9 mouse cellular contexts compared by ENCODE assay signal in genomic region chr19:6831331-6831730, GRCm38 (mm10). TPM values are rescaled to one million over a fixed set of nuclear protein-coding genes. Genes with fewer than 3 reads are reported as not detected.
A peak's percentile ranks its signal among the peaks of the same experiment; 100 is the strongest.
DNase-seq lines count a peak whose midpoint lies in the region; ATAC-seq and TF ChIP-seq lines count a peak whose summit lies in the region.
"Had no signal": no experiment of that assay in that cellular context is flagged by ENCODE, and none has a peak within 500 bp of the region (broad histone marks: within the 10 kb centered on the region; RNA-seq: fewer than 3 reads in every experiment).

No protein-coding gene starts in this region.

- peaks cover 18% of the 10 kb centered on the region for H3K4me1 ChIP-seq in heart, embryonic 13.5 days
- H3K4me1 ChIP-seq in G1E (ENCODE audit: insufficient read depth, low read depth, low read length): peaks cover 30% of the 10 kb centered on the region
- 0 out of 2 replicates have a peak, but pooled peaks cover 3% of the 10 kb centered on the region for H3K4me1 ChIP-seq in forebrain, embryonic 14.5 days (ENCODE audit: control insufficient read depth, insufficient read depth, low read length)
- peaks cover 16% of the 10 kb centered on the region for H3K4me1 ChIP-seq in midbrain, embryonic 11.5 days (ENCODE audit: control insufficient read depth, insufficient read depth, low read length)

- H3K27me3 ChIP-seq in heart, embryonic 13.5 days (replicated peaks): peaks cover 69% of the 10 kb centered on the region
- no peaks in the 10 kb centered on the region; the same call in 1 of the 2 replicates for H3K27me3 ChIP-seq in G1E (ENCODE audit: insufficient read depth, low read length)
- peaks cover 39% of the 10 kb centered on the region for H3K27me3 ChIP-seq in forebrain, embryonic 14.5 days (replicated peaks; ENCODE audit: control insufficient read depth, insufficient read depth, low read length)
- peaks cover 38% of the 10 kb centered on the region for H3K27me3 ChIP-seq in midbrain, embryonic 11.5 days (ENCODE audit: control insufficient read depth, insufficient read depth, low read length)

- H3K27ac ChIP-seq in heart, embryonic 13.5 days (replicated peaks): no peak overlapping the region
- H3K27ac ChIP-seq in forebrain, embryonic 14.5 days (ENCODE audit: low read depth, low read length): no peak overlapping the region
- H3K27ac ChIP-seq in midbrain, embryonic 11.5 days (ENCODE audit: low read depth, low read length): no peak overlapping the region

- no peak for TF ChIP-seq CTCF in G1E (IDR thresholded peaks at IDR 0.05; ENCODE audit: low read depth, low read length)

- no peak overlapping the region for H3K9ac ChIP-seq in heart, embryonic 13.5 days
- H3K9ac ChIP-seq in forebrain, embryonic 14.5 days (ENCODE audit: low read length): peak overlapping the region; percentile 54
- H3K9ac ChIP-seq in midbrain, embryonic 11.5 days (ENCODE audit: low read length): peak overlapping the region; percentile 26

- WGBS in heart, embryonic 13.5 days: 26% methylated on average over 17 of the region's 17 CpGs
- WGBS in forebrain, embryonic 14.5 days: 3% methylated on average over 17 of the region's 17 CpGs
- WGBS in midbrain, embryonic 11.5 days: 4% methylated on average over 17 of the region's 17 CpGs

- peak overlapping the region; percentile 62 for H3K4me2 ChIP-seq in heart, embryonic 13.5 days
- peak overlapping the region; percentile 61 for H3K4me2 ChIP-seq in forebrain, embryonic 14.5 days (ENCODE audit: low read length)
- peak overlapping the region; percentile 55 for H3K4me2 ChIP-seq in midbrain, embryonic 11.5 days

- no peaks in the 10 kb centered on the region for H3K9me3 ChIP-seq in heart, embryonic 13.5 days
- peaks cover 12% of the 10 kb centered on the region for H3K9me3 ChIP-seq in G1E (replicated peaks)
- no peaks in the 10 kb centered on the region for H3K9me3 ChIP-seq in forebrain, embryonic 14.5 days (replicated peaks; ENCODE audit: control insufficient read depth, low read length)
- no peaks in the 10 kb centered on the region for H3K9me3 ChIP-seq in midbrain, embryonic 11.5 days (ENCODE audit: control insufficient read depth, low read length)

- peaks cover 77% of the 10 kb centered on the region for H3K36me3 ChIP-seq in heart, embryonic 13.5 days
- peaks cover 86% of the 10 kb centered on the region for H3K36me3 ChIP-seq in G1E (replicated peaks)
- no peaks in the 10 kb centered on the region for H3K36me3 ChIP-seq in forebrain, embryonic 14.5 days (ENCODE audit: control insufficient read depth, insufficient read depth, low read length)
- H3K36me3 ChIP-seq in midbrain, embryonic 11.5 days (ENCODE audit: control insufficient read depth, insufficient read depth, low read length): no peaks in the 10 kb centered on the region

- peak overlapping the region; percentile 25 for H3K4me3 ChIP-seq in heart, embryonic 13.5 days
- H3K4me3 ChIP-seq in G1E (ENCODE audit: low read depth, low read length): peak overlapping the region; percentile 2; the same call in 1 of the 2 replicates
- H3K4me3 ChIP-seq in forebrain, embryonic 14.5 days (ENCODE audit: low read depth, low read length): peak overlapping the region; percentile 36
- H3K4me3 ChIP-seq in midbrain, embryonic 11.5 days (ENCODE audit: low read depth, low read length): peak overlapping the region; percentile 28

- no peak for ATAC-seq in heart, embryonic 13.5 days (ENCODE audit: extremely low read depth, insufficient number of reproducible peaks, low FRiP score, low TSS enrichment)
- no peak for ATAC-seq in G1E (ENCODE audit: extremely low read depth, insufficient number of reproducible peaks, low FRiP score, poor library complexity, severe bottlenecking)
- ATAC-seq in forebrain, embryonic 14.5 days: 0 out of 2 replicates have a peak, but pooled peaks have one; percentile 18
- ATAC-seq in midbrain, embryonic 11.5 days (ENCODE audit: low FRiP score): peak; percentile 36; the same call in 1 of the 2 replicates

- no peak for DNase-seq in heart, adult 11 months
- DNase-seq in G1E (ENCODE audit: low spot score): no peak
- peak; percentile 39 for DNase-seq in forebrain, embryonic 14.5 days (ENCODE audit: low spot score)
- peak; percentile 92 for DNase-seq in midbrain, embryonic 11.5 days (ENCODE audit: low spot score, missing footprints)
- no peak for DNase-seq in thymus, postnatal 0 days (ENCODE audit: low spot score)
- no peak for DNase-seq in layer of hippocampus, postnatal 14 days (ENCODE audit: low spot score in 2 of 2)
- no peak for DNase-seq in thymus, postnatal 10 days (ENCODE audit: low spot score in 2 of 2)
- DNase-seq: B cell, adult 2 months had no signal

RNA-seq across cellular contexts. Expression of gene Rps6ka4, which starts 9.1 kb away (rescaled TPM):
- 14.1 and 15.4 TPM in 2 replicates for polyA plus RNA-seq in heart, embryonic 13.5 days (2015; fragmentation: Nextera tagmentation; extraction: Ambion mirVana)
- 3.6 and 9.6 TPM in 2 replicates for total RNA-seq in G1E (2014; fragmentation: Nextera tagmentation)
- total RNA-seq in G1E (2017): 7.2 and 9.8 TPM in 2 replicates
- polyA plus RNA-seq in G1E (2012): 29.5 and 37.6 TPM in 2 replicates
- 3.0 and 7.0 TPM in 2 replicates for polyA plus RNA-seq in forebrain, embryonic 14.5 days (2014; fragmentation: Nextera tagmentation; extraction: Ambion mirVana)
- 4.8 and 5.1 TPM in 2 replicates for polyA plus RNA-seq in midbrain, embryonic 11.5 days (2014; fragmentation: Nextera tagmentation; extraction: Ambion mirVana)
- 9.9 and 11.8 TPM in 2 replicates for polyA plus RNA-seq in thymus, postnatal 0 days (2015; fragmentation: Nextera tagmentation; extraction: Ambion mirVana)
- total RNA-seq in layer of hippocampus, postnatal 14 days (2021): 10 to 100 TPM; 27.9 to 30.6 TPM

RNA-seq across cellular contexts. Expression of gene Ccdc88b, which starts 26.7 kb away (rescaled TPM):
- polyA plus RNA-seq in heart, embryonic 13.5 days (2015; fragmentation: Nextera tagmentation; extraction: Ambion mirVana): 0.39 and 1.3 TPM in 2 replicates
- total RNA-seq in G1E (2014; fragmentation: Nextera tagmentation) (14.6 and 18.8 TPM in 2 replicates), G1E (2017) (54.3 and 65.7 TPM in 2 replicates)
- polyA plus RNA-seq in G1E (2012): 102 and 124 TPM in 2 replicates
- 0.07 and 0.37 TPM in 2 replicates for polyA plus RNA-seq in forebrain, embryonic 14.5 days (2014; fragmentation: Nextera tagmentation; extraction: Ambion mirVana)
- 0.26 and 0.58 TPM in 2 replicates for polyA plus RNA-seq in midbrain, embryonic 11.5 days (2014; fragmentation: Nextera tagmentation; extraction: Ambion mirVana)
- polyA plus RNA-seq in thymus, postnatal 0 days (2015; fragmentation: Nextera tagmentation; extraction: Ambion mirVana): 18.8 and 23.0 TPM in 2 replicates
- 1 to 10 TPM; 4.1 to 5.8 TPM for total RNA-seq in layer of hippocampus, postnatal 14 days (2021)

Comparison
In these comparisons a context has a peak if more than half of its experiments do, and no peak if none do; other contexts are left out.
1. ATAC-seq: peak in forebrain, embryonic 14.5 days (single experiment) and midbrain, embryonic 11.5 days (single experiment); none in heart, embryonic 13.5 days (single experiment) and G1E (single experiment).
2. DNase-seq: peak in forebrain, embryonic 14.5 days (single experiment) and midbrain, embryonic 11.5 days (single experiment); none in heart, adult 11 months (single experiment), G1E (single experiment), thymus, postnatal 0 days (single experiment), layer of hippocampus, postnatal 14 days (0 of 2) and thymus, postnatal 10 days (0 of 2).
3. Peak in every context shown above with its lines, with median percentiles within 50 percentile points of each other: H3K4me2 ChIP-seq and H3K4me3 ChIP-seq.